Mouse (Mus musculus) T-helper 1 cell (primary cell): ENCODE results near the gene Tyrp1.

Experiments
- in situ Hi-C: fragments of 300-600 bp; cut with MboI, MseI; formaldehyde crosslinking; loops from one replicate; pipeline ENCODE4 v1.15.1; 2025; ENCODE audit warnings: high pct_unique_total_duplicates

The Tyrp1 gene

DNA sequence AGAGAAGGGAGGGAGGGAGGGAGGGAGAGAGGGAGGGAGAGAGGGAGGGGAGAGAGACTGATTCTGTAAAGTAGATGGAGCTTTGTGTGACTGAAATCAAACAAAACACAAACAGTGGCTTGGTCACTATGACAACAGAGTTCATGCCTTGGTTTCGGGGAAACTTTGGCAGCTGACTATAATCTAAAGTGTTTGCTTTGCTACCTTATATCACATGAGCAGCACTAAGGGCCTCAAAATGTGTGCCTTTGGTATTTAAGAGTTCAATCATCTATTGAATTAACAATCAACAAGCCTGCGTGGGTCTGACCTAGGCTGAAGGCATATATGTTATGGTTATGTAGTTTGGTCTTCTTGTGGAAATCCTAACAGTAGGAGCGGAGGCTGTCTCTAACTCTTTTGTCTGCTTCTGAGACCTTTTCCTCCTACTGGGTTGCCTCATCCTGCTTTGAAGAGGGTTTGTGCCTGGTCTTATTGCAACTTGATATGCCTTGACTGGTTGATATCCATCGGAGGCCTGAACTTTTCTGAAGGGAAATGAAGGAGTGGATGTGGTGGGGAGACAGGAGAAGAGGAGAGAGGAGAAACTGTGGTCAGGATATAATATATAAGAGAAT, 61.5 kb downstream of the Tyrp1 start:
- in situ Hi-C loops: no loop called here
